Mouse (Mus musculus) liver, embryonic 11.5 days (tissue): ENCODE data around the gene Hnrnpa0. TPM values are rescaled to one million over a fixed set of nuclear protein-coding genes. Genes with fewer than 3 reads are reported as not detected.
A peak's percentile ranks its signal among the peaks of the same experiment; 100 is the strongest.

Experiments used
- ATAC-seq: fragments of 200-750 bp; cut with Nextera tagmentation; replicated peaks from 2 replicates; pipeline ENCODE4 v1.8.0; 2017; ENCODE audit warnings: moderate number of reproducible peaks, mild to moderate bottlenecking, moderate TSS enrichment, moderate library complexity; ENCODE audit not compliant: low FRiP score
- DNase-seq: peaks from one replicate; pipeline ENCODE4 v3.0.0-alpha.2; 2017; ENCODE audit warnings: low spot score
- H3K27ac ChIP-seq: fragments of 300-500 bp; sonication (generic); 2 replicates; pipeline ENCODE4 v1.5.1; 2014; ENCODE audit warnings: mild to moderate bottlenecking, low read depth, low read length, control low read depth
- H3K27me3 ChIP-seq: fragments of 300-500 bp; sonication (generic); replicated peaks from 2 replicates; pipeline ENCODE4 v1.6.1; 2014; ENCODE audit warnings: low read length, mixed read lengths; ENCODE audit not compliant: control insufficient read depth, insufficient read depth
- H3K36me3 ChIP-seq: fragments of 300-500 bp; sonication (generic); 2 replicates; pipeline ENCODE4 v1.6.1; 2014; ENCODE audit warnings: mild to moderate bottlenecking, low read length, moderate library complexity, mixed read lengths; ENCODE audit not compliant: control insufficient read depth, insufficient read depth
- H3K4me1 ChIP-seq: fragments of 300-500 bp; sonication (generic); replicated peaks from 2 replicates; pipeline ENCODE4 v1.6.1; 2014; ENCODE audit warnings: low read length, mixed read lengths; ENCODE audit not compliant: control insufficient read depth, insufficient read depth
- H3K4me2 ChIP-seq: fragments of 300-500 bp; sonication (generic); 2 replicates; pipeline ENCODE4 v1.6.1; 2014; ENCODE audit warnings: mild to moderate bottlenecking, control low read depth, moderate library complexity
- H3K4me3 ChIP-seq: fragments of 300-500 bp; sonication (generic); 2 replicates; pipeline ENCODE4 v1.5.1; 2014; ENCODE audit warnings: low read depth, low read length, control low read depth
- H3K9ac ChIP-seq: fragments of 300-500 bp; sonication (generic); 2 replicates; pipeline ENCODE4 v1.6.1; 2014; ENCODE audit warnings: low read depth, low read length, control low read depth
- H3K9me3 ChIP-seq: fragments of 300-500 bp; sonication (generic); 2 replicates; pipeline ENCODE4 v1.6.1; 2016; ENCODE audit warnings: low read length, inconsistent platforms, mixed read lengths; ENCODE audit not compliant: control insufficient read depth
- WGBS: fragments of 180-500 bp; shearing (Covaris S2); extraction: QIAGEN DNeasy Blood & Tissue Kit; methylation state at CpG from one replicate; pipeline ENCODE4 v1.1.7; 2014; 5-methylcytosine and 5-hydroxymethylcytosine counted together
- polyA plus RNA-seq: library from polyadenylated mRNA; unstranded; fragments of >200 nt; fragmentation: Nextera tagmentation; extraction: Ambion mirVana; gene quantifications from 2 replicates; pipeline ENCODE4 v1.2.1, GENCODE M21; 2014

Hnrnpa0 gene
- 18.7 and 22.8 TPM in 2 replicates for polyA plus RNA-seq

DNA sequence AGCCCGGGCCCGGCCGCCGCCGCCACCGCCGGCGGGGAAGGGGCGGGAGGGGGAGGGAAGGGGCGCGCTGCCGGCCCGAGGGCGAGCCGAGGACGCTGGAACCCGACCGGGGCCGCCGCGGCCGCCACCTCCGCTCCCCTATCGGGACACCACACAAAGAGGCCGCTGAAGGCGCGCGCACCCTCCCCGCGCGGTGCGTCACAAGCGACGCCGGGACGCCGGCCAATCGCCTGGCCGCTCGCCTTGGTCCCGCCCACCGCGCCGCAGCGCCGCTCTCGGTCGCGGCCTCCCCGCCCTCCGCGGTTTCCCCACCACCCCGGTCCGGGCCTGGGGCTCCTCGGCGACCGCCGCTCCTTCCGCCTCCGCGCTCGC, at the start of gene Hnrnpa0:
Gene Hnrnpa0 (minus strand): TSS at position 161 of the 372 bp plus-strand sequence.
- 1% methylated on average over 47 of the region's 62 CpGs for WGBS

DNA sequence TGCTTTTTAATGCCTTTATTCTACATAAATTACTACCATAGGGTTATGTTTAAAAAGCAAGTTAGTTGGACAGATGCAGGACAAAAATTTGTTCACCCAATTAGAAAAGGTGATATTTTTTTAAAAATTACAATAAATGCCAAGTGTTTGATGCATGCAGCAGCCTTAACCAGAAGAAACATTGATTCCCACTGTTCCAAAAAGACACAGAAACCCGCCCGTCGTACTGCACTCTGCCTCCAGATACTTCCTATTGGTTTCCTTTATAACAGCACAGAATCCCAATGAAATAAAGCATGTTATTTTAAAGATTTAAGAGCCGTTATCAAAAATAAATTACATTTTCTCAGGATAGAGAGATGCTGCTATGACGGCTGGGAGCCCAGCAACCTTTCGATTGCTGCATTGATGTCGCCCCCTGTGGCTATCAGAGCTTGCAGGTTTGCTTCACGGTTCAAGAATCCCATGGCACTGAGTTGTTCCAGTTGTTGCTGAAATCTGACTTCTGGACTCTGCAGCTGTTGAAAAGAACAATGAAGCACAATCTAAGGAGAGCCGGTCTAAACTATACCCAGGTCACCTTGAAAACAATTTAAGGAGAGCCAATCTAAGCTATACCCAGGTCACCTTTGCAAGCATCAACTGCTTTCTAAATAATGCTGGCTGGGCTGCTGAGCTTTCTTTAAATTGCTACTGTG, 49.3 kb upstream of the Hnrnpa0 start:
- H3K36me3 ChIP-seq, result peaks cover 35% of the 10 kb centered on the region
- H3K4me1 ChIP-seq, result no peaks in the 10 kb centered on the region
- H3K9ac ChIP-seq, result no peak overlapping the region
- ATAC-seq (no peak), DNase-seq (no peak)
- H3K4me2 ChIP-seq, result no peak overlapping the region
- no peak overlapping the region for H3K4me3 ChIP-seq
- no peak overlapping the region for H3K27ac ChIP-seq
- 91% methylated on average over 9 of the region's 9 CpGs for WGBS
- no peaks in the 10 kb centered on the region for H3K27me3 ChIP-seq
- no peaks in the 10 kb centered on the region for H3K9me3 ChIP-seq

More for the DNA sequence above, at the start of gene Hnrnpa0:
- DNase-seq (peak; percentile 92), ATAC-seq (peak; percentile 90)
- Histone ChIP-seq H3K4me3 (peak within 1 kb of the TSS; percentile 98), H3K36me3 (peaks cover 3% of the 10 kb centered on the region; the same call in 1 of the 2 replicates), H3K27ac (peak within 1 kb of the TSS; percentile 97), H3K4me2 (peak within 1 kb of the TSS; percentile 83), H3K9me3 (no peaks in the 10 kb centered on the region), H3K4me1 (peaks cover 22% of the 10 kb centered on the region), H3K9ac (peak within 1 kb of the TSS; percentile 100), H3K27me3 (no peaks in the 10 kb centered on the region)

DNA sequence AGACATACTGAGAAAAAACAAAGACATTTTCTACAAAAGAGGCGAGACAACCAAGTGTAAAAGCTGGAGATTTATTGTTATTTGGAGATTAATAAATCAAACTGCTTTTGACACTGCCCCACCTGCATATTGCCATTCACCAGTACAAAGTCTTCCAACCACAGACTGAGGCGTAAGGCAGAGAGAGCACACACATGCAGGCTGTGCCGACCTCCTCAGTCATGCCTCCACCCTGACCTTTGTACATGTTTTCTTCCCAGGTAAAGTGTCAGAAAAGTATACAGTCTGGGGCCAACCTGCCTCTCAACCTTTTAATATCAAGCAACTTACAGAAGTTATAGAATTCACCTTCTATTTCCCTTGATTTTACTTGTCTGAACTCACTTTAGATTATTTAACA, 47.7 kb upstream of the Hnrnpa0 start:
- no peaks in the 10 kb centered on the region for H3K4me1 ChIP-seq
- no peak overlapping the region for H3K4me3 ChIP-seq
- ATAC-seq, result no peak
- no peak for DNase-seq
- H3K27ac ChIP-seq, result no peak overlapping the region
- peaks cover 34% of the 10 kb centered on the region for H3K36me3 ChIP-seq
- no peaks in the 10 kb centered on the region for H3K27me3 ChIP-seq
- 90% methylated on average over 3 of the region's 3 CpGs for WGBS
- no peak overlapping the region for H3K9ac ChIP-seq
- no peaks in the 10 kb centered on the region for H3K9me3 ChIP-seq
- no peak overlapping the region for H3K4me2 ChIP-seq

DNA sequence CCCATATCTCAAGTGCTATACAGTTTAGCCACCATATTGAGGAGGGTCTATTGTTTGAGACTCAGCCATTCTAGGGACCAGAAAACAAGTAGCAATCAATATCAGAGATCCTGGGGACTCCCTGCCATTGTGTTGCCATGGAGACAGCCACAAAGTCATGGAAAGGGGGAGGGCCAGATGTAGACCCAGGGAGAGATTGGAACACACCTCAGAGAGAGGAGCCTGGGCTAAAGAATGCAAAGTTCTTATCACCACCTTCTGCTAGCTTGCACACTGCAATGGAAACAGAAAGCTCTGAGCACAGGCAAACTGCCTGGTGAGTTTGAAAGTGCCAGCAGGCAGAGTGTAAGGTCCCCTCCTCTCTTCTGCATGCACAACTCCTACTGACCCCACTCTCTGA, 39.8 kb upstream of the Hnrnpa0 start:
- Histone ChIP-seq H3K36me3 (peaks cover 11% of the 10 kb centered on the region), H3K4me1 (no peaks in the 10 kb centered on the region), H3K27ac (no peak overlapping the region), H3K4me3 (no peak overlapping the region), H3K4me2 (no peak overlapping the region), H3K9ac (no peak overlapping the region), H3K27me3 (no peaks in the 10 kb centered on the region), H3K9me3 (no peaks in the 10 kb centered on the region)
- ATAC-seq, result no peak
- no peak for DNase-seq

DNA sequence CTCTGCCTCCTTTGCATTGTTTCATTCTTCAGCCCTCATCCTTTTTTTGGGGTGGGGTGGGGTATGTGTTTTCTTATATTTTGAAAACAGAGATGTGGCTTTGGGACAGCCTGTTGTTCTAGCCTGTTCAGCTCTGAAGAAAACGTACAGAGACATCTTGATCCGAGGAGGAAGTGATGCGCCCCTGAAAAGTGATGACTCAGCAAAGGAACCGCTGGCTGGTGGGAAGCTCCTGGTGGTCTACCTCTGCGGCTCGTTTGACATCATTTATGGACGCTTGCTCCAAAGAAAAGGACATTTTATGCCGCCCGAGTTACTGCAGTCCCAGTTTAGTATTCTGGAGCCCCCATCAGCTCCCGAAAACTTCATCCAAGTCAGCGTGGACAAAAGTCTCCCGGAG, 35.0 kb upstream of the Hnrnpa0 start:
- no peak for DNase-seq
- WGBS, result 89% methylated on average over 12 of the region's 12 CpGs
- Histone ChIP-seq H3K27ac (no peak overlapping the region), H3K9me3 (no peaks in the 10 kb centered on the region), H3K4me1 (no peaks in the 10 kb centered on the region), H3K27me3 (no peaks in the 10 kb centered on the region), H3K9ac (no peak overlapping the region), H3K4me3 (no peak overlapping the region), H3K4me2 (no peak overlapping the region), H3K36me3 (peaks cover 28% of the 10 kb centered on the region)
- no peak for ATAC-seq

DNA sequence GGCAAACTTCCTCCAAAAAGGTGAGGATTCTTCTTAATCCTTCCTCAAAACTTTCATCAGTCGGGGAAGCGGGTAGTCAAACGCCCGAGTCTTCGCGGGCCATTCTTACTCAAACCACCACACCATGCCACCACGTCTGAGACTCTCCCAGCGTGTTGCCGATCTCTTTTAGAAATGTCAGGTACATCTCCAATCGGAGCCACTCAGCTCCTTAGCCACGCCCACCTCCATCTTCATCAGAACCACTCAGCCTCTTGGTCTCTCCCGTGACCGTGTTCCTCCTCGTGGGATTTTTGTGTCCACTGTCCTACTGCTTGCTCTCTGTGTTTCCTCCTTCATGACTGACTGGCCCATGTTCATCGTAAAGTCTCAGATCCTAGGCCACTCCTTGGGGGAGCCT, 32.4 kb upstream of the Hnrnpa0 start:
- no peak overlapping the region for H3K4me3 ChIP-seq
- H3K4me2 ChIP-seq, result no peak overlapping the region
- H3K9ac ChIP-seq, result no peak overlapping the region
- H3K27ac ChIP-seq, result no peak overlapping the region
- peaks cover 5% of the 10 kb centered on the region for H3K4me1 ChIP-seq
- no peak for ATAC-seq
- H3K36me3 ChIP-seq, result peaks cover 28% of the 10 kb centered on the region
- no peak for DNase-seq
- H3K27me3 ChIP-seq, result no peaks in the 10 kb centered on the region
- no peaks in the 10 kb centered on the region for H3K9me3 ChIP-seq
- 93% methylated on average over 15 of the region's 15 CpGs for WGBS

DNA sequence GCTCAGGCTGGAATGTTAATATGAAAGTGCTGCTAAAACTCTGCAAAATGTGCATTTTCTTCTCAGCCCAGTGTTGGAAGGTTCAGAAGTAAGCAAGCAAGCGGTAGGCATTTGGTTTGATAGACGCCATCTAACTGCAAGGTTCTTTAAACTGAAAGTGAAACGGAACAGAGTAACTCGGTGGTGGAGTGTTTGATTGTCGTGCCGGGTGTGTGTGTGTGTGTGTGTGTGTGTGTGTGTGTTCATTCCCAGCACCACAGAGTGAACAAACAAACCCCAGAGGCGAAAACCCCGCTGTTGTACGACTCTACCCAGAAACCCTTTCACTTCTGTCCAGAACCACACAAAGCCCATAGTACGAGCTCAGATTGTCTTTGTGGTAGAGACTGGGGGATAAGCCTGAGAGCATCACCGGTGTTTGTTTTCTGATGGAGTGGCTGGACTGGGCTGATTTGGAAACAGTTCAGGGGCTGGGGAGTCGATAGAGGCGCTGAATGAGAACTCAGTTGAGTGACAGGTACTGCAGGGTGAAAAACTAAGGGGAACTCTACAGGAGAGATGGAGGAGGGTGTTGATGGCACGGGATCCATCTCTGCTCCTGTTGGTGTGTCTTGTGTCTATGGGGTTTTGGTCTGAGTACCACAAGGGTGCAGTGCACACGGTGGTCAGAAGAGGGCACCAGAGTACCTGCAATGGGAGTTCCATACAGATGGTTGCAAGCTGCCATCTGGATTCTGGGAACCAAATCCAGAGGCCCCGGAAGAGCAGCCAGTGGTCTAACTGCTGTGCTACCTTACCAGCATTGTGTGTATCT, 29.9 kb upstream of the Hnrnpa0 start:
- Histone ChIP-seq H3K4me1 (peaks cover 5% of the 10 kb centered on the region), H3K27me3 (no peaks in the 10 kb centered on the region), H3K9me3 (no peaks in the 10 kb centered on the region), H3K27ac (peak overlapping the region; percentile 56), H3K4me3 (peak overlapping the region; percentile 96), H3K4me2 (peak overlapping the region; percentile 95), H3K36me3 (peaks cover 18% of the 10 kb centered on the region), H3K9ac (peak overlapping the region; percentile 76)
- WGBS, result 5% methylated on average over 16 of the region's 16 CpGs
- DNase-seq (peak; percentile 82), ATAC-seq (peak; percentile 53)

DNA sequence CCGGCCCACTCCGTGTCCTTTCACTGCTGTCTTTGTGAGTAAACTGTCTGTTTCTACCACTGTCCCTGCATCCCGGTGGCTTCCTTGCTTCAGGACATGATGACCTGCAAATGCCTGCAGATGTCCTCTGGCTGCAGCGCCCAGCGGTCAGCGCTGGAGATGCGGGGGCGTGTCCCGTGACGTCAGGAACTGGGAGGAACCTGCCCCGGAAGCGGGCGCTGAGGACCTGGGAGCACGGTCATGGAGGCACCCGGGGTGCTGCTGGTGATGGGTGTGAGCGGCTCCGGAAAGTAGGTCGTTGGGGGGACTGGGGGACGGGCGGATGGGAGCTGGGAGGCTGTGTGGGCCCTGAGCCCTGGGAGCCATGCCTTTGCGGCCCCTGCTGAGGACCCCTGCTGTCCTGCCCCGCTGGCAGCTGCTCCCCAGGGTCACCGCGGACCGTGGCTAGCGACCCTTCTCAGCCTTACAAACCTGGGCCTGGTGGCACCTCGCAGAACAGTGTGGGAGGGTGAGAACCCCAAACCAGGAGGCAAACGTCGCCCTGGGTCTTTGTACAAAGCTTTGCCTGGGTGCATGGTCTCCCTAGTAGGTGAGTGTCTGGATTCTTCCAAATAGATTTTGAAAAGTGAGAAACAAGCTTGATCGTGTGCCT, 29.2 kb upstream of the Hnrnpa0 start, which contains the start of gene Idnk:
Gene Idnk (plus strand): TSS at position 203 of the 652 bp plus-strand sequence.
- H3K27ac ChIP-seq, result peak within 1 kb of the TSS; percentile 56
- peaks cover 17% of the 10 kb centered on the region for H3K36me3 ChIP-seq
- no peaks in the 10 kb centered on the region for H3K27me3 ChIP-seq
- H3K4me2 ChIP-seq, result peak within 1 kb of the TSS; percentile 95
- ATAC-seq (peak; percentile 87), DNase-seq (peak; percentile 88)
- H3K4me1 ChIP-seq, result peaks cover 5% of the 10 kb centered on the region
- H3K9me3 ChIP-seq, result no peaks in the 10 kb centered on the region
- H3K4me3 ChIP-seq, result peak within 1 kb of the TSS; percentile 96
- WGBS, result under 1% methylated on average over 30 of the region's 30 CpGs
- H3K9ac ChIP-seq, result peak within 1 kb of the TSS; percentile 76
